Mouse (Mus musculus) CD4-positive, CD25-positive, alpha-beta regulatory T cell, adult 2 months (primary cell): ENCODE measurements around the gene Skap2.

ENCODE experiments used
- DNase-seq: peaks from one replicate; pipeline ENCODE4 v3.0.0-alpha.2; 2012; ENCODE audit warnings: low read depth, low spot score

Skap2 gene

DNA sequence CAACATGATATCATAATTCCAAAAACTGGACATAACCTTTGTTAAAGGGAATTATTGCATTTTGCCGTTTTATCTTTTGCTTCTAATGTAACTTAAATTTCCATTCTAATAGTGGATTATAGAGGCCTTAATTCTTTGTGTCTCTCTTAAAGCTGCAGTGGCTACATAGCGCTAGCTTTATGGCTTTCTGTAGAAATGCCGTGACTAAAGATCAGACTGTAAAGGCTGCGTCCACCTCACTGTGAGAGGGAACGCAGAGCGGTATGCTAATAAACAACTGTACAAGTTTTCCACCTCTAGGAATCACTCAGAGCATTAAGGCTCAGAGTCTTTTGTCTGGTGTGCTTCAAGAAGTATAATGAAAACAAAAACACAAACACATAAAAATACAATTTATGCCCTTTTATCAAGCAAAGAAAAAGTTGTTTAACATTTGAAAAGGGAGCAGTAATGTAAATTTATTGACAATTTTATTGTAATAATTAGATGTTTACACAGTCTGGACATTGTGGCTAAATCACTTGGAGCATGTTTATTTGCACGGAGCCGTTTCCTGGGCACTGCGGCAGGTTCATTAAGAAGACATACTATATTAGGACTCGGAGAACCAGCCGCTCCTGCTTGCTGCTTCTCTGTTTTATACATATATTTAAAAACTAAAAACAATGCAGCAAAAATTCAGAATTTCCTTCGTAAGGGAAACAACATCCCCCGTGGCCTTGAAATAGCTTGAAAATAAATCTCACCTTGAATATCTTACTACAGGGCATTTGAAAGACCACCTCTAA lies 162.1 kb downstream of the Skap2 start:
- no peak for DNase-seq

DNA sequence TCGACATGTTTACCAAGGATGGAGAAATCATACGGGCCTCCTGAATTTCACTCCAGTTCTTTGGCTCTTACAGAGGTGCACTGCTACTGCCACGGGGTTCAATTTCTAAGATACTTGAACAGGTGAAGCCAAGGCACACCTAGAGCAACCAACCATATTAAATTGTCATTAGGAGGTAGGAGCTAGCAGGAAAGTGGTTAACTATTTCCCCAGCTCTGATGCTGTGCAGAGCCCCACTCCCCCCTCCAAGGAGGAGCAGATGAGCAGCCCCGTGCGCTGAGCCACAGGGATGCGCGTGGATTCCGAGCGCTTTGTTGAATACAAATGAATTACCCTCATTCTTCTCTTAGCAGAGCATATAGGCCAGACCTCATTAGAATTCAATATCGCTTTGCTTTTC lies 162.8 kb downstream of the Skap2 start:
- no peak for DNase-seq

DNA sequence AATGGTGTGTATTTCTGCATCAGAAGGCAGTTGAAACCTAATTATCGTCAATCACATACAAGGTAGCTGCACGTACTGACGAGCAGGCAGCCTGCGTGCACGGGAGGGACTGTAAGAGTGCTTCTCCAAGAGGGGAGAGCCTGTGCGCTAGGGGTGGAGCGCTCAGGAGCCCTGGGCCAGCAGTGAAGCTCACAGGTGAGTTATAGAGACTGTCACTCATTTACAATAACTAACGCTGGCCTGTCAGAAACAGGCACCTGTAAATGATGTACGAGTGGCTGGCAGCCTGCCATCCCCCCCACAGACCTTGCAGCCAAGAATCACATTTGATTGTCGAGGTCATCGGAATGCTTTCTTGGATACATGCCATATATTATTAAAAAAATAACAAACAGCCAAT lies 168.2 kb downstream of the Skap2 start:
- no peak for DNase-seq

DNA sequence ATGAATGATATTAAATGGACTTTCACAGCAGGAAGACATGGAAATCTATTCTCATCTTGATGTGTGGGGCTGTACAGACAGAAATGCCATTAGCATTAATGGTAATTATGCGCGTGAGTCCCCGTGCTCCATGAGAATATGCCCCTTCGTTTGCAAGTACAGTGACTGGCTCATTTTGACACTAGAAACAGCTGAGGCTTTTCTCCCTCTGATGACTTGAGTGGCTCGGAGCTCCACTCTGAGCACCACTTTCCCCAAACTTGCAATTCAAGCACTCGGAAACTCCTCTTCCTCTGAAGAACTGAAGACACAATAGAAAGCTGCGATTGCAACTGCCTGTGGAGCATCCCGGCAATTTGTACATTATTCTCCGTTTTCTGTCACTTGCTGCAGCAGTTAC lies 169.3 kb downstream of the Skap2 start:
- no peak for DNase-seq

DNA sequence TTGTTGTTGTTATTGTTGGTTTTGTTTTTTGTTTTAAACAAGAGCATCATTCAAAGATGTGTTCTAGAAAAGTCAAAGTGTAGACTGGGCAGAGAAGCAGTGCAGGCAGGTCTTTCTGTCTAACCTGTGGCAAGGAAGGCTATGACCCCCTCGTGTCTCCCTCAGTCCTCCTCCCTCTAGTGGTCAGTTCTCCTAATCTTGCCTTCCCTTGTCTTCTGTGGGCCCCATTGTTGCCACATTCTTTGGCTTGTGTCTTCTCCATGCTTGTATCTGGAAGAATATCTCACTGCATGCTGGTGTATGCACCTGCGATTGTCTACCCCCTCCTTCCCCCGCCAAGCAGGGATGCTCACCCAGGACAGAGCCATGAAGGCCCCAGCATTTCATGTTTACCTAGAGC lies 174.2 kb downstream of the Skap2 start:
- DNase-seq, result no peak

DNA sequence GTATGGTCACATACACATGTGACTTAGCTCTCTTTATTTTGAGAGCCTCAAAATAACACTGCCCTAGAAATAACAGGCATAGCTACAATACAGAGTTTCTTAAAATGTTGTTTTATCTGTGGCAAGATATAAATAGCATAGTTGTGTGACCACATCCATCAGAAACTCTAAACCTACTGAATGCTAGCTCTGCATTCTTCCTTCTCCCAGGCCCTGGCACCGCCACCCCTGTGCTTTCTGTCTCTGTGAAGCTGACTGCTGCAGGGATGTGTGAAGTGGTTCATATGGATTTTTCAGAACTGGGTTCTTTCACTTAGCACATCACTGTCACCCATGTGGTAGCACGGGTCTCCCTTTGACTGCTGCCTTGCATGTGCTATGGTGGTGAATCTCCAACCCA lies 179.0 kb downstream of the Skap2 start:
- DNase-seq, result no peak

DNA sequence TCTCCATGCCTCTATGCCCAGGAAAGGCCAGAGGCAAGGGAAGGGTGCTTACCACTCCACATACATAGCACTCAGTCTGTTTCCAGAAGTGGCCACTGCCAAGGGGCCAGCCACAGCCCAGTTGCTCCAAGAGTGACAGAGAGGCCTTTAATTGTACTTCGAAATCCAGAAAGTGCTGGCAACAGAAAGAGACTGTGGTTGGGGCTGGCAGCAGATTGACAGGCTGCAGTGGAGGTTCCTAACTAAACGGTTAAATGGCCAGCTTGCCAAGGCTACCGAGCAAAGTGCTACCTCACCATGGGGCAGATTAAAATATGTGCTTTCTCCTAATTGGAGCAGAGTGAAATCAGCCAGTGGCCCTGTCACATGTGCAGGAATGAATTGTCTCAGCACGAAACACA lies 186.7 kb downstream of the Skap2 start:
- no peak for DNase-seq

DNA sequence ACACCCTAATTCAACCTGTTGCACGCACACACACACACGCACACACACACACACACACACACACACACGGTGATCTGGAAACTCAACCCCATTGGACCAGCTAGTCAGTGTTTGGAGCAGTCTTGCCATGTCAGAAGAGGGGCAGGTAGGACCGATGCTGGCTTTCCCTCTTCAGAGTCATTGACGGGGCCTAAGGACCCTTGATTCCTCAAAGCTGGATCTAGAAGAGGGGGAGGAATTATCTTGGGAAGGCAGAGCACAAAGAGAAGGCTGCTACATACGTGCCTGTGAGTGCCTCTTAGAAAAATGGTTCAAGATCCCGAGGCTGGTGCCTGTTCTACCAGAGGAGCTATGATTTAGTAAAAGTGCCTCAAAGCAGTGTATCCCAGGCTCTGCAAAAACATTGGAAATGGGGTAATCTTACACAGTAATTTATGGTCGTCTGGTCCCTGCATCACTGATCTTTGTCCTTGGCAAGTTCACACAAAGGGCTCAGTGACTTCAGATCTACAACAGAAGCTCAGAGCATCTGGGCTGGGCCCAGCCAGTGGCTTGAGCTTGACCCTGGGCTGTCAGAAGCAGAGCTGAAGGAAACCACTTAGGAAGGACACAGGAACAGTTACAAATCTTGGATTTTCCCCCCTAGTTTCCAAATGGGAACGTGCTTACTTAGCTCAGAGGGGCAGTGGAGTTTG lies 188.1 kb downstream of the Skap2 start:
- DNase-seq, result no peak

DNA sequence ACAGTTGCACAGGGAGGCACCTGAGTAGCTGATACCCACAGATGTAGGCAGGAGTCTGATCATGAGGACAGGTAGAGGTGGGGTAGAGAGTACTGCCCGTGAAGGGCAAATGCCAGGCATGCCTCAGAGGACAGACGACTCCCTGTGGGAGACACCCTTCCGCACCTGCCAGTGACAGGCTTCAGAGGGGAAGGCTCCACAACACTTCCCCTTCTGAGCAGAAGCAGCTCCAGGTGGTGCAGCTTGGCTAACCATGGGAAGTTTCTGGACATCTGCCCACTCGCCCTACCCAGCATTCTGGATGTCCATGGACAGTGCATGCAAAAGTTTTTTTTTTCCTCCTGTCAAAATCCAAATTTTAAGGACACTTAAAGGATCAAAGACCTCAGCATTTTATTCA lies 190.3 kb downstream of the Skap2 start:
- no peak for DNase-seq

DNA sequence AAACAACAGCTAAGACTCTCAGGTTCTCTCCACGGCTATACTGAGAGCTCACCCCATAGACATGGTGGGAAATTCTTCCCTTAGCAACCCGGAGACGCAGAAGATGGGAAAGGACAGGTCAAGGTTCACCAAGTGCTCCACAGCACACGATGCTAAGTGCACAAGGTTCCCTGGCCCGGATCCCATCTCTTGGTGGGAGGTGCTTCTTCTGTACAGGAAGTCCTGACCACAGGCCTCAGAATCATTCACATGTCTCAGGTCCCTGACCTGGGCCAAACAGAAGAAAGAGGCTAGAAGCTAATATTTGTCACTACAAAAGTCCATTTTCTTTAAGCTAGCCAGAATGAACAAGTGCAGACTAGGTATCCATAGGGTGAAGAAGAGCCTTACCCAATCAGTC lies 191.5 kb downstream of the Skap2 start:
- no peak for DNase-seq

DNA sequence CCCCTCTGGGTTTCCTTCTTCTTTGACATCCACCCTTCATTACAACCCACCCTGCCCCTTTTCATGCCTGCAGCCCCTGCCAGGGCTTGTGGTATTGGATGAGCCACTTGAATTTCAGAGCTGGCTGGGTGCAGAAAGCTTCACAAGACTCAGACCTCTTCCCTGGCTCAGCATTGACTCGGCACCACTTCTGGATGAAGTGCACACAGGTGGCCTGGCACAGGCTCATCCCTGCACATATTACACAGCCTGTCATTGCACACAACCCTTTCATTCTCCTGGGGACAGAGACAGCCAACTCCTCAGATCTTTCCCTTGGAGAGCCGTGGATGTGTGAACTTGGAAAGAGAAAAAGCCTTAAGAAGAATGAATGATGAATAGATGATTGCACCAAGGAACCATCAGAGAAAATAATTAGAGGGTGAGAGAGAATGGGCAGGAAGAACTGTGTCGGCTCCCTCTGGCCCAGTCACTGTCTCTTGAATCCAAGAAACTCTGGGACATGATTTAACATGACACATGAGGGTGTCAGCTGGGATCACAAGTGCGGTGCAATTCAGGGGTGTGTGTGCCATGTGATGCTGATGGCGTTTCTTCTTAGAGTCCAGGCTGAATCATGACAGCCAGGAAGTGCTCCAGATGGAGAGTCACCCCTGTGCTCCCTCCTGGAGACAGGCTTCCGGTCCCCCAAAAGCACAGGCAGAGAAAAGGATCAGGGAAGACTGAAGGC lies 195.3 kb downstream of the Skap2 start:
- DNase-seq, result no peak

DNA sequence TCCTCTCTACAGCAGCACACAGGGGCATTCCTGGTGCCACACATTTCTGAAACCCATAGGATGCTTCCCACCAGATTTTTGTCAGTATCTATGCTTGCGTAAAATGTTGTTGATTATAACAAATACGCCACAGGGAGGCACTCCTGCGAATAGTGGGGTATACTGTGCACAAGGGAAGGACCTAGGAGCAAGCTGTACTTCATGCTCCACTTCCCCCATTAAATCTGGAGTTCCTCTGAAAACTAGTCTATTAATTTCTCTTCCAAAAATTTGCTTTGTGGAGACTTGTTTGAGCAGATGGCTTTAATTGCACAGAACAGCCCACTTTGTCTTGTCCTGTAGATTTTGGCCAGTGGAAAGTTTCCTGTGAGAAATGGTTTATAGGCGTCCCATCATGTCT lies 201.4 kb downstream of the Skap2 start:
- DNase-seq, result no peak

DNA sequence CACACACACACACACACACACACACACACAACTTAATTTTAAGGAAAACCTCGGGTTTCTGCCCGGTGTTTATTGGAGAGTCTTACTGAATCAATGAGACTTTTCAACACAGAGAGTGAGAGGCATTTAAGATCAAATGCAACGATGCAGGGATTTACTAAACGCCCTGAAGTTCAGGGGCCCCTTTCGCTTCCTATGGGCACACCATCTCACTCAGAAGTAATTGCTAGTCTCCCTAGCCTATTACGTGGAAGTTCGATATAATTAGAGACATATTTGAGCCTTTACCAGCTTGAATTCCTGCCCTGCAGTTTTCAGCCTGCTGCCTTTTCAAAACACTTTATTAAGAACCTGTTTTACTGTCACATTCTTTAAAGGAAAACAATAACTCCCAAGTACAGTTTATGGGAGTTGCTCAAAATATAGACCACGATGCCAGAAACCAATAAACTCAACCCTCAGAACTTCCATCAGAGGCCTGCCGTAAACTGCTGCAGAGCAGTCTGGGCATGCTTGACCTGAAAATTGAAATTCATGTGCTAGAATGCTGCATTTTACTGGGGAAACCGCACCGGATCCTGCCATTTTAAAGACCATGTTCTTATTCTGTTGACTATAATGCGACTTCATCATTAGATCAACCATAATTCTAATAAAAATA lies 203.1 kb downstream of the Skap2 start:
- no peak for DNase-seq

DNA sequence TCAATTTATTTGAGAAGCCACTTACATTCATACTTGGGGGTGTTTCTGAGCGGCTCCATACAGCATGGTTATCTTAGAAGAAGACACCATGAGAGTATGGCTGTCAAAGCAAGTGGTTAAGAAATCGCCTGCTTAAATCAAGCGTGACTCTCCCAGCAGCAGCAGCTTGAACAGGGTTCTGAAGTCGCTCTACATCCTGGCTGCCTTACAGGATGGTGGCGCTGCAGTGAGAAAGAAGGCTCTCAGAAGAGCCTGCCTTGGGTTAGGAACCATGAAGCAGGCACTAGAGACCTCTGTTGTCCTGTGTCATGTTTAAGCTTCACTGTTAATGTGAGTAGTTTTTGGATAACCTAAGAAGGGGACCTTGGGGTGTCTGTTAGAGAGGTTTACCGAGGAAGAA lies 204.3 kb downstream of the Skap2 start:
- no peak for DNase-seq
